Mouse (Mus musculus): ENCODE data around the gene Exoc4. TPM values are rescaled to one million over a fixed set of nuclear protein-coding genes. Genes with fewer than 3 reads are reported as not detected.

Exoc4 gene
- total and polyA plus RNA-seq, 3 experiments: 31.2 to 46.4 (median 41.9) TPM

DNA sequence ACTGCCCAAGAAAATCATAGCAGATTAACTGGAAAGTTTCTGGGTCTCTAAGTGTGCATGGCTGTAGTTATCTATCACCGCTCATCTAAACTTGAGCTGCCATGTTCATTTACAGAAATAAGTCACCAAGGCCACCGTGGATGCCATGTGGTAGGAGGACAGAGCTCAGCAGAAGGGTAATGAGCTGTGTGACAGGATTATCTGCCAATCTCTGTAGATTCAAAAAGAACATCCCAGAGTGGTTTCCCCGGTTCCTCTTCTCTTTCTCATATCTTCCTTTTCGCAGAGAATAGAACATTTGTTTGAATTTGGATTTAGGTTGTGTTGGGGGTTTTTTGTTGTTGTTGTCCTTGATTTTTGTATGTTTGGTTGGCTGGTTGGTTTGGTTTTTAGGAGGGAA, 676.0 kb downstream of the Exoc4 start:
- TF ChIP-seq IRF4 (IDR thresholded peaks at IDR 0.05; ENCODE audit: low read depth, low read length) (0 out of 2 replicates have a peak, but pooled peaks have one; percentile 30), EP300 (IDR thresholded peaks at IDR 0.05; ENCODE audit: low read length) (peak; percentile 50; the same call in 1 of the 2 replicates), POLR2AphosphoS2 (IDR thresholded peaks at IDR 0.05; ENCODE audit: low read depth, low read length) (no peak)
- in situ Hi-C loops (cut with MboI; ENCODE audit: low pct_ligation_motif_present, low pct_unique_long_range_greater_than_20kb, low sequenced_read_pairs): no loop called here
- H3K27ac ChIP-seq (ENCODE audit: insufficient read depth, low read depth): no peak overlapping the region
- DNase-seq (ENCODE audit: extremely low read depth): peak; percentile 18
- no peaks in the 10 kb centered on the region for H3K79me2 ChIP-seq (replicated peaks; ENCODE audit: control insufficient read depth, extremely low read depth, insufficient read depth, poor library complexity, severe bottlenecking)
- no peaks in the 10 kb centered on the region for H3K9me3 ChIP-seq (replicated peaks; ENCODE audit: low read length)
- peaks cover 0 to 9% of the 10 kb centered on the region in 2 experiments for H3K36me3 ChIP-seq (replicated peaks in 1 of 2; ENCODE audit: control insufficient read depth in 1 of 2, insufficient read depth in 1 of 2, low read length in 1 of 2)
- dilution Hi-C loops (cut with MboI; ENCODE audit: extremely low pct_ligation_motif_present, extremely low pct_unique_long_range_greater_than_20kb, low sequenced_read_pairs): no loop called here
- H3K4me1 ChIP-seq (ENCODE audit: control insufficient read depth in 1 of 2, insufficient read depth in 2 of 2): peaks cover 8 to 23% of the 10 kb centered on the region in 2 experiments
- H3K9ac ChIP-seq (ENCODE audit: insufficient read depth, low read depth): no peak overlapping the region
- H3K4me2 ChIP-seq (ENCODE audit: insufficient read depth, low read depth, poor library complexity, severe bottlenecking): peak overlapping the region; percentile 29; the same call in 1 of the 2 replicates
- no peak overlapping the region for H3K4me3 ChIP-seq (replicated peaks in 1 of 3; ENCODE audit: low read depth in 2 of 3, low read length in 2 of 3, poor library complexity in 1 of 3)
- no peaks in the 10 kb centered on the region for H3K27me3 ChIP-seq (replicated peaks)

DNA sequence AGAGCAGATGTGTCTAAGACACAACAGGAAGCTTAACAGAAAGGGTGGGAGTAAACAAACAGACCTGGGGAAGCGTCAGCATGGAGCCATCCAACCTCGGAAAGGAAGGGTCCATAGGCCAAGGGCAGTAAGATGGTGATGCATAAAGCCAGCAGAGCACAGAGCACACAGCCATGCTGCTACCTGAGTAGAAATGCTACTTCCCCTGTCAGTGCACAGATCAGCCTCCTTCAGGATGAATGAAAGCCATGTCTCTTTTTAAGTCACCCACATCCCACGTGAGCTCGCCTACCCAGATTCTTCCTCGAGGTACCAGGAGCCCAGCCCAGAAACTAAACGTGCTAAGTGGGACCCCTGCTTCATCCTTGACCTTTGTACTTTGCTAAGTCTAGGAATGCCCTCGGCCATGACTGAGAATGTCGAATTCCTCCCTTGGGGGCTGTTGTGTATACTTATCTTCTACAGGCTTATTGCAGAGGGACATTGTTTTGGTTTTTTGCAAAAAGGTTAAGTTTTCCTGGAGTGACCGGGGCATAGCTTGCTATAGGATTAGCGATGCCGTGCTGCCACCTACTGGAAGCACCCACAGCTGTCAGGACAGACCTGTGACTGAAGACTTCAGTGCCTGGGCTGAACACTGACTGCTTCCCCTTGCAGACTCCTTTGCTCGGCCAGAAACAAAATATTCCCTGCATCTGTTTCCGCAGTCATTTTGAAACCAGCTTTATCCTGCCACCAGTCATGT, 680.6 kb downstream of the Exoc4 start:
- Histone ChIP-seq H3K79me2 (replicated peaks; ENCODE audit: control insufficient read depth, extremely low read depth, insufficient read depth, poor library complexity, severe bottlenecking) (no peaks in the 10 kb centered on the region), H3K27me3 (replicated peaks) (no peaks in the 10 kb centered on the region), H3K9ac (ENCODE audit: insufficient read depth, low read depth) (no peak overlapping the region), H3K36me3 (replicated peaks in 1 of 2; ENCODE audit: control insufficient read depth in 1 of 2, insufficient read depth in 1 of 2, low read length in 1 of 2) (no peaks in the 10 kb centered on the region), H3K4me3 (replicated peaks in 1 of 3; ENCODE audit: low read depth in 2 of 3, low read length in 2 of 3, poor library complexity in 1 of 3) (no peak overlapping the region), H3K4me2 (ENCODE audit: insufficient read depth, low read depth, poor library complexity, severe bottlenecking) (peak overlapping the region; percentile 8; the same call in 1 of the 2 replicates), H3K27ac (ENCODE audit: insufficient read depth, low read depth) (no peak overlapping the region), H3K9me3 (replicated peaks; ENCODE audit: low read length) (no peaks in the 10 kb centered on the region), H3K4me1 (ENCODE audit: control insufficient read depth in 1 of 2, insufficient read depth in 2 of 2) (peaks cover 7 to 22% of the 10 kb centered on the region in 2 experiments)
- in situ Hi-C loops (cut with MboI; ENCODE audit: low pct_ligation_motif_present, low pct_unique_long_range_greater_than_20kb, low sequenced_read_pairs): no loop called here
- dilution Hi-C loops (cut with MboI; ENCODE audit: extremely low pct_ligation_motif_present, extremely low pct_unique_long_range_greater_than_20kb, low sequenced_read_pairs): no loop called here
- peak; percentile 78 for DNase-seq (ENCODE audit: extremely low read depth)
- no peak for TF ChIP-seq UBTF (IDR thresholded peaks at IDR 0.05; ENCODE audit: low read depth, low read length)
- TF ChIP-seq TBP (conservative IDR thresholded peaks at IDR 0.05; ENCODE audit: low read depth, low read length): no peak
- TF ChIP-seq ZKSCAN1 (IDR thresholded peaks at IDR 0.05; ENCODE audit: borderline replicate concordance, low read depth, low read length): no peak
- TF ChIP-seq HCFC1 (IDR thresholded peaks at IDR 0.05; ENCODE audit: low read depth, low read length): no peak
- TF ChIP-seq NELFE (IDR thresholded peaks at IDR 0.05; ENCODE audit: low read depth, low read length): peak; percentile 22; the same call in 1 of the 2 replicates
- no peak for TF ChIP-seq MAZ (IDR thresholded peaks at IDR 0.05; ENCODE audit: low read depth, low read length)
- no peak for TF ChIP-seq POLR2A (IDR thresholded peaks at IDR 0.05; ENCODE audit: low read depth, low read length)
- no peak for TF ChIP-seq POLR2AphosphoS2 (IDR thresholded peaks at IDR 0.05; ENCODE audit: low read depth, low read length)
- peak; percentile 13; the same call in 1 of the 2 replicates for TF ChIP-seq ZC3H11A (IDR thresholded peaks at IDR 0.05; ENCODE audit: low read depth, low read length)
- 0 out of 2 replicates have a peak, but pooled peaks have one; percentile 14 for TF ChIP-seq IRF4 (IDR thresholded peaks at IDR 0.05; ENCODE audit: low read depth, low read length)
- TF ChIP-seq BHLHE40 (IDR thresholded peaks at IDR 0.05; ENCODE audit: low read depth, low read length): no peak
- TF ChIP-seq JUN (IDR thresholded peaks at IDR 0.05; ENCODE audit: insufficient read depth, low read depth, low read length): no peak
- TF ChIP-seq JUND (conservative IDR thresholded peaks at IDR 0.05; ENCODE audit: low read depth, low read length): no peak
- peak; percentile 97 for TF ChIP-seq RAD21 (IDR thresholded peaks at IDR 0.05; ENCODE audit: low read depth, low read length)
- TF ChIP-seq MAX (IDR thresholded peaks at IDR 0.05; ENCODE audit: low read length): no peak
- no peak for TF ChIP-seq E2F4 (IDR thresholded peaks at IDR 0.05; ENCODE audit: insufficient replicate concordance, low read depth, low read length)
- TF ChIP-seq SMC3 (IDR thresholded peaks at IDR 0.05; ENCODE audit: low read depth, low read length): peak; percentile 83
- TF ChIP-seq MEF2A (IDR thresholded peaks at IDR 0.05; ENCODE audit: borderline replicate concordance, low read depth, low read length): no peak
- no peak for TF ChIP-seq MAFK (IDR thresholded peaks at IDR 0.05; ENCODE audit: insufficient replicate concordance, low read length)
- TF ChIP-seq CTCF (conservative IDR thresholded peaks at IDR 0.05 in 1 of 2, IDR thresholded peaks at IDR 0.05 in 1 of 2; ENCODE audit: low read depth in 2 of 2, low read length in 2 of 2): peak; percentile 69 to 90
- TF ChIP-seq MYC (IDR thresholded peaks at IDR 0.05; ENCODE audit: low read depth, low read length): no peak
- no peak for TF ChIP-seq USF2 (conservative IDR thresholded peaks at IDR 0.05; ENCODE audit: low read depth, low read length)
